In the genomic region with DNA sequence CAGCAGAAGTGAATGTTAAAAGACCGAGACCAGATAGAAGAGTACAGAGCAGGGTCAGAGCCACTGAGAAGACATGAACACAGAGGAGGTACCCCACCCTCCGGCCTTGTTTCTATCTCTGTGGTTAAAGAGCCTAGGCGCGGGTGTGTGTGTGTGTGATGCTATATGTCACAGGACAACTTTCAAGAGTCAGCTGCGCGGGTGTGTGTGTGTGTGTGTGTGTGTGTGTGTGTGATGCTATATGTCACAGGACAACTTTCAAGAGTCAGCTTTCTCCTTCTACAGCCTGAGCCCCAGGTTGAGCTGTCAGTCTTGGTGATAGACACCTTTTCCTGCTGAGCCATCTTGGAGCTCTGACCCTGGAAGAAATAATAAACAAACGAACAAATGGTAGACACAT, we compare ENCODE assay signal across 12 mouse cellular contexts. TPM values are rescaled to one million over a fixed set of nuclear protein-coding genes. Genes with fewer than 3 reads are reported as not detected.
DNase-seq lines count a peak whose midpoint lies in the region; ATAC-seq and TF ChIP-seq lines count a peak whose summit lies in the region.
"Had no signal": no experiment of that assay in that cellular context is flagged by ENCODE, and none has a peak within 500 bp of the region (broad histone marks: within the 10 kb centered on the region; RNA-seq: fewer than 3 reads in every experiment).

No protein-coding gene starts in this region.

- no peaks in the 10 kb centered on the region for H3K9me3 ChIP-seq in forebrain, embryonic 15.5 days
- H3K9me3 ChIP-seq in forebrain, embryonic 14.5 days (replicated peaks; ENCODE audit: control insufficient read depth, low read length) = no peaks in the 10 kb centered on the region
- no peaks in the 10 kb centered on the region for H3K9me3 ChIP-seq in midbrain, embryonic 10.5 days (replicated peaks)
- no peaks in the 10 kb centered on the region for H3K9me3 ChIP-seq in midbrain, postnatal 0 days (ENCODE audit: low read length)
- no peaks in the 10 kb centered on the region for H3K9me3 ChIP-seq in limb, embryonic 15.5 days
- H3K9me3 ChIP-seq: neural tube, embryonic 12.5 days had no signal

- 83% methylated on average over 7 of the region's 7 CpGs for WGBS in forebrain, embryonic 15.5 days
- WGBS in forebrain, embryonic 14.5 days = 74% methylated on average over 7 of the region's 7 CpGs
- WGBS in midbrain, embryonic 10.5 days = 61% methylated on average over 7 of the region's 7 CpGs
- 63% methylated on average over 7 of the region's 7 CpGs for WGBS in midbrain, postnatal 0 days
- WGBS in limb, embryonic 15.5 days = 52% methylated on average over 7 of the region's 7 CpGs

- H3K27me3 ChIP-seq in forebrain, embryonic 15.5 days = no peaks in the 10 kb centered on the region
- H3K27me3 ChIP-seq in forebrain, embryonic 14.5 days (replicated peaks; ENCODE audit: control insufficient read depth, insufficient read depth, low read length) = no peaks in the 10 kb centered on the region; the same call in 1 of the 2 replicates
- H3K27me3 ChIP-seq in midbrain, embryonic 10.5 days (ENCODE audit: low read depth, poor library complexity, severe bottlenecking) = peaks cover 4% of the 10 kb centered on the region
- no peaks in the 10 kb centered on the region for H3K27me3 ChIP-seq in midbrain, postnatal 0 days (ENCODE audit: insufficient read depth, low read length)
- H3K27me3 ChIP-seq in limb, embryonic 15.5 days = no peaks in the 10 kb centered on the region
- H3K27me3 ChIP-seq: neural tube, embryonic 12.5 days had no signal

- peaks cover 51% of the 10 kb centered on the region for H3K4me1 ChIP-seq in forebrain, embryonic 15.5 days
- H3K4me1 ChIP-seq in forebrain, embryonic 14.5 days (ENCODE audit: control insufficient read depth, insufficient read depth, low read length) = peaks cover 33% of the 10 kb centered on the region
- peaks cover 66% of the 10 kb centered on the region for H3K4me1 ChIP-seq in midbrain, embryonic 10.5 days
- peaks cover 18% of the 10 kb centered on the region for H3K4me1 ChIP-seq in midbrain, postnatal 0 days (ENCODE audit: insufficient read depth, low read length)
- peaks cover 54% of the 10 kb centered on the region for H3K4me1 ChIP-seq in limb, embryonic 15.5 days

- ATAC-seq in forebrain, embryonic 15.5 days (replicated peaks) = no peak
- ATAC-seq in forebrain, embryonic 14.5 days = no peak
- no peak for ATAC-seq in midbrain, postnatal 0 days (ENCODE audit: low FRiP score)
- no peak for ATAC-seq in limb, embryonic 15.5 days (ENCODE audit: insufficient number of reproducible peaks, low FRiP score, low TSS enrichment, low read depth)

- H3K4me3 ChIP-seq in forebrain, embryonic 15.5 days = no peak overlapping the region
- H3K4me3 ChIP-seq in forebrain, embryonic 14.5 days (ENCODE audit: low read depth, low read length) = no peak overlapping the region
- H3K4me3 ChIP-seq in midbrain, embryonic 10.5 days = no peak overlapping the region
- no peak overlapping the region for H3K4me3 ChIP-seq in midbrain, postnatal 0 days (ENCODE audit: low read depth, low read length)
- no peak overlapping the region for H3K4me3 ChIP-seq in limb, embryonic 15.5 days
- H3K4me3 ChIP-seq: heart, adult 2 months; neural tube, embryonic 12.5 days had no signal

- peak overlapping the region; percentile 79; the same call in 1 of the 2 replicates for H3K9ac ChIP-seq in forebrain, embryonic 15.5 days (replicated peaks)
- H3K9ac ChIP-seq in forebrain, embryonic 14.5 days (ENCODE audit: low read length) = no peak overlapping the region
- H3K9ac ChIP-seq in midbrain, postnatal 0 days (replicated peaks; ENCODE audit: low read length, poor library complexity, severe bottlenecking) = no peak overlapping the region
- H3K9ac ChIP-seq in limb, embryonic 15.5 days = no peak overlapping the region
- H3K9ac ChIP-seq: neural tube, embryonic 12.5 days had no signal

- no peak for DNase-seq in forebrain, embryonic 14.5 days (ENCODE audit: low spot score)
- no peak for DNase-seq in midbrain, embryonic 10.5 days (ENCODE audit: low spot score)
- no peak for DNase-seq in midbrain, postnatal 0 days (ENCODE audit: low spot score)
- peak; percentile 64 for DNase-seq in thymus, postnatal 4 days
- DNase-seq in ovary, postnatal 36 days (ENCODE audit: low spot score) = no peak
- DNase-seq in gastrocnemius, adult 8-10 months (ENCODE audit: low spot score in 2 of 2) = no peak
- DNase-seq: adrenal gland, adult 2 months; B cell, adult 2 months; heart, adult 2 months had no signal

- no peak for TF ChIP-seq CTCF in midbrain, postnatal 0 days (IDR thresholded peaks at IDR 0.05)

- 0 out of 2 replicates have a peak overlapping the region, but pooled peaks have one; percentile 97 for H3K27ac ChIP-seq in forebrain, embryonic 15.5 days (replicated peaks)
- H3K27ac ChIP-seq in forebrain, embryonic 14.5 days (ENCODE audit: low read depth, low read length) = no peak overlapping the region
- peak overlapping the region; percentile 98 for H3K27ac ChIP-seq in midbrain, embryonic 10.5 days (replicated peaks)
- H3K27ac ChIP-seq in midbrain, postnatal 0 days (ENCODE audit: low read depth, low read length) = no peak overlapping the region
- peak overlapping the region; percentile 99 for H3K27ac ChIP-seq in limb, embryonic 15.5 days
- H3K27ac ChIP-seq: heart, adult 2 months had no signal

- H3K36me3 ChIP-seq in forebrain, embryonic 15.5 days = no peaks in the 10 kb centered on the region
- no peaks in the 10 kb centered on the region for H3K36me3 ChIP-seq in forebrain, embryonic 14.5 days (ENCODE audit: control insufficient read depth, insufficient read depth, low read length)
- no peaks in the 10 kb centered on the region for H3K36me3 ChIP-seq in midbrain, embryonic 10.5 days
- no peaks in the 10 kb centered on the region for H3K36me3 ChIP-seq in midbrain, postnatal 0 days (ENCODE audit: insufficient read depth, low read length)
- H3K36me3 ChIP-seq in limb, embryonic 15.5 days = no peaks in the 10 kb centered on the region
- H3K36me3 ChIP-seq: neural tube, embryonic 12.5 days had no signal

- no peak overlapping the region for H3K4me2 ChIP-seq in forebrain, embryonic 15.5 days (replicated peaks)
- no peak overlapping the region for H3K4me2 ChIP-seq in forebrain, embryonic 14.5 days (ENCODE audit: low read length)
- no peak overlapping the region for H3K4me2 ChIP-seq in midbrain, postnatal 0 days (ENCODE audit: low read depth, low read length, poor library complexity, severe bottlenecking)
- no peak overlapping the region for H3K4me2 ChIP-seq in limb, embryonic 15.5 days

RNA-seq across cellular contexts. Expression of a gene that starts 37.1 kb away (rescaled TPM):
- 0.92 and 1.3 TPM in 2 replicates for polyA plus RNA-seq in forebrain, embryonic 15.5 days (2015; fragmentation: Nextera tagmentation; extraction: Ambion mirVana)
- 0.77 and 1.3 TPM in 2 replicates for polyA plus RNA-seq in forebrain, embryonic 14.5 days (2014; fragmentation: Nextera tagmentation; extraction: Ambion mirVana)
- polyA plus RNA-seq in midbrain, embryonic 10.5 days (2016; fragmentation: Nextera tagmentation; extraction: Ambion mirVana) = 2.0 and 2.2 TPM in 2 replicates
- 4.0 and 7.0 TPM in 2 replicates for total RNA-seq in midbrain, postnatal 0 days (2014; rRNA removed)
- 1.8 and 2.1 TPM in 2 replicates for polyA plus RNA-seq in midbrain, postnatal 0 days (2015; fragmentation: Nextera tagmentation; extraction: Ambion mirVana)
- polyA plus RNA-seq in limb, embryonic 15.5 days (2015; fragmentation: Nextera tagmentation; extraction: Ambion mirVana) = 4.0 and 4.8 TPM in 2 replicates
- total RNA-seq in gastrocnemius, adult 8-10 months (2022) = 10 to 100 TPM in 2 of 4 experiments, 1 to 10 TPM in 2; 9.1 to 12.9 (median 10.1) TPM

Comparison
In these comparisons a context has a peak if more than half of its experiments do, and no peak if none do; other contexts are left out.
1. H3K27ac ChIP-seq: peak in forebrain, embryonic 15.5 days (single experiment), midbrain, embryonic 10.5 days (single experiment) and limb, embryonic 15.5 days (single experiment); none in forebrain, embryonic 14.5 days (single experiment) and midbrain, postnatal 0 days (single experiment).